Mouse (Mus musculus) cortical plate, adult 2 months (tissue): ENCODE data around the gene Cenpb.

Source experiments
- CTCF ChIP-seq: fragments of 200-500 bp; IDR thresholded peaks from 2 replicates; pipeline ENCODE4 v1.5.1; 2011; ENCODE audit warnings: mild to moderate bottlenecking, control low read depth, low read length; ENCODE audit not compliant: insufficient read depth; ENCODE audit errors: extremely low read depth
- POLR2A ChIP-seq: fragments of 200-500 bp; IDR thresholded peaks from 2 replicates; pipeline ENCODE4 v1.6.1; 2011; ENCODE audit warnings: mild to moderate bottlenecking, low read length, control low read depth; ENCODE audit not compliant: insufficient read depth; ENCODE audit errors: extremely low read depth

DNA sequence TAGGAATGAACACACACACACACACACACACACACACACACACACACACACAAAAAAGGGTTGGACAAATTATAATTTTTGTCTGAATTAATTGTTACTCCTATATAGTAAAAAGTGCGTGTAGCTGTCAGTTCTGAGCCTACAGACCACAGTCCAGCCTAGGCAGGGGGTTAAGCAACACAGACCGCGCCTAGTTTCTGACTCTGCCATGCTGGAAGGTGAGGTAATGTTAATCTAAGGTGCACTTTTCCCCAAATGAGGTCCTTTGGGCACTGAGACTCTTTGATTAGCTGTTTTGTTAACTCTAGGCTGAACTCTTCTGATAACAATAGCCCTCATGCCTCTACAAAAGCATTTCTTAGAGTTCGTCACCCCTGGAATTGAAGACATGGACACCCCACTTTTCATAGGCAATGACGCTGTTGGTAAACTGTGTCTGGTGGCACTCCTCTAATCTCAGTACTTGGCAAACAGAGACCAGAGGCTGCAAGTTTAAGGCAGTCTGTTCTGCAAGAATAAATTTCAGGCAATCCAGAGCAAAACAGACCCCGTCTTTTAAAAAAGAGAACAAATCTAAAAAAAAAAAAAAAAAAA is 24.0 kb upstream of the Cenpb start:
- TF ChIP-seq CTCF (no peak), POLR2A (no peak)
